18 mouse cellular contexts compared by ENCODE assay signal in the genomic region with DNA sequence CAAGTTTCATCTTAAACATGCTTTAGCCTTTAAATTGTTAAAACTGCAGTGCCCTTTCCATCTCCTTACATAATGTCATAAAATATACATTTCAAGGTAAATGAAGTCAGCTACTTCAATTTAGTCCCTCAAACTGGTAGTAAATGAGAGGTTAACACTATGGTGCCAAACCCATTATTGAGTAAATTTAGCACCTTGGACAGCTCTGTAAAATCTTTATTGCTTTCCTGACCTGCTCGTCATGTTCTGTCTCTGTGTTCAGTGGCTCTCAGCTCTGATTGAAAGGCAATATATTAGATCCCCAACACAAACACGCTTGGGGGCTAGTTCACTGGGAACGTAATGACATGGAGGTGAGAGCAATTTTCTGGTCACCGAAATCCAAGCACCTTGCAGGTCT.
A peak's percentile ranks its signal among the peaks of the same experiment; 100 is the strongest.
DNase-seq lines count a peak whose midpoint lies in the region; ATAC-seq and TF ChIP-seq lines count a peak whose summit lies in the region.
"Had no signal": no experiment of that assay in that cellular context is flagged by ENCODE, and none has a peak within 500 bp of the region (broad histone marks: within the 10 kb centered on the region; RNA-seq: fewer than 3 reads in every experiment).

No protein-coding gene starts in this region.

- no peaks in the 10 kb centered on the region for H3K4me1 ChIP-seq in lung, embryonic 14.5 days (ENCODE audit: insufficient read depth)
- H3K4me1 ChIP-seq in lung, postnatal 0 days (ENCODE audit: insufficient read depth, low read depth, low read length) = no peaks in the 10 kb centered on the region
- H3K4me1 ChIP-seq in midbrain, embryonic 15.5 days = 0 out of 2 replicates have a peak, but pooled peaks cover 2% of the 10 kb centered on the region
- H3K4me1 ChIP-seq: heart, embryonic 13.5 days had no signal

- no peak overlapping the region for H3K4me2 ChIP-seq in lung, embryonic 14.5 days
- no peak overlapping the region for H3K4me2 ChIP-seq in lung, postnatal 0 days (replicated peaks; ENCODE audit: low read depth, low read length)
- H3K4me2 ChIP-seq in midbrain, embryonic 15.5 days = no peak overlapping the region
- H3K4me2 ChIP-seq: heart, embryonic 13.5 days; hindbrain, embryonic 12.5 days had no signal

- no peaks in the 10 kb centered on the region for H3K9me3 ChIP-seq in lung, embryonic 14.5 days (ENCODE audit: low read depth, low read length)
- no peaks in the 10 kb centered on the region for H3K9me3 ChIP-seq in lung, postnatal 0 days (ENCODE audit: low read length)
- no peaks in the 10 kb centered on the region for H3K9me3 ChIP-seq in midbrain, embryonic 15.5 days
- H3K9me3 ChIP-seq: heart, embryonic 13.5 days; hindbrain, embryonic 12.5 days had no signal

- H3K27ac ChIP-seq in lung, embryonic 14.5 days (ENCODE audit: low read depth) = no peak overlapping the region
- H3K27ac ChIP-seq in lung, postnatal 0 days (ENCODE audit: low read length) = no peak overlapping the region
- no peak overlapping the region for H3K27ac ChIP-seq in midbrain, embryonic 15.5 days
- H3K27ac ChIP-seq: gastrocnemius, adult 2 months; heart, embryonic 13.5 days; hindbrain, embryonic 12.5 days had no signal

- no peak overlapping the region for H3K4me3 ChIP-seq in lung, embryonic 14.5 days (ENCODE audit: low read depth, low read length)
- no peak overlapping the region for H3K4me3 ChIP-seq in lung, postnatal 0 days (ENCODE audit: low read depth, low read length)
- H3K4me3 ChIP-seq in midbrain, embryonic 15.5 days = no peak overlapping the region
- H3K4me3 ChIP-seq: gastrocnemius, adult 2 months; heart, embryonic 13.5 days; hindbrain, embryonic 12.5 days had no signal

- H3K9ac ChIP-seq in lung, embryonic 14.5 days = no peak overlapping the region
- H3K9ac ChIP-seq in lung, postnatal 0 days (replicated peaks; ENCODE audit: low read depth) = no peak overlapping the region
- no peak overlapping the region for H3K9ac ChIP-seq in midbrain, embryonic 15.5 days
- H3K9ac ChIP-seq: heart, embryonic 13.5 days; hindbrain, embryonic 12.5 days had no signal

- WGBS in lung, embryonic 14.5 days = 62% methylated on average over 4 of the region's 4 CpGs
- WGBS in lung, postnatal 0 days = 56% methylated on average over 4 of the region's 4 CpGs
- 75% methylated on average over 4 of the region's 4 CpGs for WGBS in midbrain, embryonic 15.5 days

- no peak for TF ChIP-seq CTCF in lung, embryonic 14.5 days (IDR thresholded peaks at IDR 0.05; ENCODE audit: low read depth)
- TF ChIP-seq CTCF in lung, postnatal 0 days (IDR thresholded peaks at IDR 0.05) = no peak

- peak; percentile 85 for DNase-seq in heart, adult 11 months
- no peak for DNase-seq in heart, postnatal 36 days
- DNase-seq in lung, embryonic 14.5 days = peak; percentile 76
- no peak for DNase-seq in lung, postnatal 0 days (ENCODE audit: low spot score)
- DNase-seq in R1 (ENCODE audit: low read depth, low spot score) = peak; percentile 20
- DNase-seq: adrenal gland, postnatal 10 days; cerebellum, adult 11-12 months; cerebellum, adult 9-10 months; cerebellum, postnatal 25 days; gastrocnemius, adult 2 months; gastrocnemius, postnatal 25 days; heart, postnatal 4 days had no signal

- ATAC-seq in lung, embryonic 14.5 days (ENCODE audit: insufficient read depth) = no peak
- ATAC-seq in lung, postnatal 0 days = no peak
- no peak for ATAC-seq in midbrain, embryonic 15.5 days (replicated peaks)
- ATAC-seq: forebrain, embryonic 14.5 days; hindbrain, embryonic 16.5 days; inflammation-experienced regulatory T-cells, adult 6 months had no signal

- no peaks in the 10 kb centered on the region for H3K27me3 ChIP-seq in lung, embryonic 14.5 days (ENCODE audit: insufficient read depth, low read length)
- no peaks in the 10 kb centered on the region for H3K27me3 ChIP-seq in lung, postnatal 0 days (replicated peaks; ENCODE audit: insufficient read depth, low read length)
- H3K27me3 ChIP-seq in midbrain, embryonic 15.5 days (replicated peaks) = no peaks in the 10 kb centered on the region
- H3K27me3 ChIP-seq: heart, embryonic 13.5 days; hindbrain, embryonic 12.5 days had no signal

- TF ChIP-seq EP300 in lung, postnatal 0 days (IDR thresholded peaks at IDR 0.05) = no peak

- no peaks in the 10 kb centered on the region for H3K36me3 ChIP-seq in lung, embryonic 14.5 days (ENCODE audit: insufficient read depth)
- no peaks in the 10 kb centered on the region for H3K36me3 ChIP-seq in lung, postnatal 0 days (ENCODE audit: insufficient read depth, low read length)
- H3K36me3 ChIP-seq in midbrain, embryonic 15.5 days (replicated peaks) = no peaks in the 10 kb centered on the region

- intact Hi-C loops in heart, postnatal 36 days (cut with DNase I) = loop anchor here (5.0 kb wide), 1 partner anchor 40 kb away; no protein-coding TSS in a partner anchor

Comparison
In these comparisons a context has a peak if more than half of its experiments do, and no peak if none do; other contexts are left out.
1. DNase-seq: peak in heart, adult 11 months (single experiment), lung, embryonic 14.5 days (single experiment) and R1 (single experiment); none in heart, postnatal 36 days (0 of 2) and lung, postnatal 0 days (single experiment).